Mouse (Mus musculus) heart, postnatal 25 days (tissue): ENCODE measurements at regions not wholly inside any gene's neighbourhood (a gene's known extent, or its start where the extent isn't known, plus 50 kb on each side); places are given as distances from the start of the nearest gene placed in this dataset.

Experiments
- DNase-seq: peaks from one replicate; pipeline ENCODE4 v3.0.0; 2022; ENCODE audit warnings: low spot score
- intact Hi-C: fragments of 180-260 bp; cut with DNase I; formaldehyde crosslinking; loops from one replicate; pipeline ENCODE4 v1.15.1; 2025

GRCm38 (mm10) chr12:10016710-10017581 lies 352.8 kb upstream of the Nt5c1b start:
- intact Hi-C loops = no loop called here
- DNase-seq = no peak

- intact Hi-C loops = no loop called here
- no peak for DNase-seq
Measured at GRCm38 (mm10) chr12:10035479-10035878, 334.3 kb upstream of the Nt5c1b start.

GRCm38 (mm10) chr12:10062006-10062514 lies 307.7 kb upstream of the Nt5c1b start:
- DNase-seq = no peak
- intact Hi-C loops = no loop called here

GRCm38 (mm10) chr12:10078341-10078740 lies 291.4 kb upstream of the Nt5c1b start:
- no peak for DNase-seq
- intact Hi-C loops = no loop called here

- no peak for DNase-seq
- intact Hi-C loops = no loop called here
Measured at GRCm38 (mm10) chr12:10079482-10079881, 290.3 kb upstream of the Nt5c1b start.

GRCm38 (mm10) chr12:10112874-10113453 lies 256.8 kb upstream of the Nt5c1b start:
- intact Hi-C loops = no loop called here
- no peak for DNase-seq

GRCm38 (mm10) chr12:10122102-10122501 lies 247.7 kb upstream of the Nt5c1b start:
- DNase-seq = no peak
- intact Hi-C loops = no loop called here

GRCm38 (mm10) chr12:10127995-10128573 lies 241.7 kb upstream of the Nt5c1b start:
- no peak for DNase-seq
- intact Hi-C loops = no loop called here

GRCm38 (mm10) chr12:10134141-10134540 lies 235.6 kb upstream of the Nt5c1b start:
- intact Hi-C loops = no loop called here
- DNase-seq = no peak

- intact Hi-C loops = no loop called here
- no peak for DNase-seq
Measured at GRCm38 (mm10) chr12:10135915-10136314, 233.9 kb upstream of the Nt5c1b start.

- intact Hi-C loops = no loop called here
- no peak for DNase-seq
Measured at GRCm38 (mm10) chr12:10140131-10140530, 229.6 kb upstream of the Nt5c1b start.

- intact Hi-C loops = no loop called here
- no peak for DNase-seq
Measured at GRCm38 (mm10) chr12:10160837-10161236, 208.9 kb upstream of the Nt5c1b start.

GRCm38 (mm10) chr12:10168042-10168441 lies 201.7 kb upstream of the Nt5c1b start:
- intact Hi-C loops = no loop called here
- DNase-seq = no peak

GRCm38 (mm10) chr12:10168581-10168980 lies 201.2 kb upstream of the Nt5c1b start:
- no peak for DNase-seq
- intact Hi-C loops = no loop called here

- intact Hi-C loops = no loop called here
- DNase-seq = no peak
Measured at GRCm38 (mm10) chr12:10178718-10179117, 191.1 kb upstream of the Nt5c1b start.

- DNase-seq = no peak
- intact Hi-C loops = no loop called here
Measured at GRCm38 (mm10) chr12:10179147-10179814, 190.5 kb upstream of the Nt5c1b start.

- intact Hi-C loops = no loop called here
- no peak for DNase-seq
Measured at GRCm38 (mm10) chr12:10179815-10180468, 189.8 kb upstream of the Nt5c1b start.

GRCm38 (mm10) chr12:10182589-10182988 lies 187.2 kb upstream of the Nt5c1b start:
- DNase-seq = no peak
- intact Hi-C loops = no loop called here

- no peak for DNase-seq
- intact Hi-C loops = no loop called here
Measured at GRCm38 (mm10) chr12:10186576-10186975, 183.2 kb upstream of the Nt5c1b start.

- intact Hi-C loops = no loop called here
- no peak for DNase-seq
Measured at GRCm38 (mm10) chr12:10189746-10190145, 180.0 kb upstream of the Nt5c1b start.
